Mouse (Mus musculus) brain, embryonic 14.5 days (tissue): ENCODE measurements around the gene Anxa8. TPM values are rescaled to one million over a fixed set of nuclear protein-coding genes. Genes with fewer than 3 reads are reported as not detected.

Experiments used
- DNase-seq: peaks from one replicate; pipeline ENCODE4 v3.0.0-alpha.2; 2011; ENCODE audit warnings: low read depth
- CTCF ChIP-seq: fragments of 200-500 bp; IDR thresholded peaks from 2 replicates; pipeline ENCODE4 v1.5.1; 2012; ENCODE audit warnings: inconsistent platforms, mild to moderate bottlenecking, moderate library complexity, borderline replicate concordance; ENCODE audit not compliant: insufficient read depth, insufficient read length; ENCODE audit errors: extremely low read depth
- POLR2A ChIP-seq: fragments of 200-500 bp; IDR thresholded peaks from 2 replicates; pipeline ENCODE4 v1.6.1; 2012; ENCODE audit warnings: mild to moderate bottlenecking, inconsistent platforms, borderline replicate concordance; ENCODE audit not compliant: poor library complexity, insufficient read depth, insufficient read length, severe bottlenecking; ENCODE audit errors: extremely low read depth
- polyA plus RNA-seq: library from polyadenylated mRNA; depleted of rRNA; stranded (reverse); fragments of >200 nt; gene quantifications from 2 replicates; pipeline ENCODE4 v1.2.3, GENCODE M21; 2012; rRNA removed

The Anxa8 gene
- polyA plus RNA-seq, result 0.46 and 1.1 TPM in 2 replicates

GRCm38 (mm10) chr14:34085731-34086130 is at the start of gene Anxa8:
Anxa8 (plus strand) TSS chr14:34085981.
- TF ChIP-seq CTCF (no peak), POLR2A (no peak)
- DNase-seq, result no peak

DNA sequence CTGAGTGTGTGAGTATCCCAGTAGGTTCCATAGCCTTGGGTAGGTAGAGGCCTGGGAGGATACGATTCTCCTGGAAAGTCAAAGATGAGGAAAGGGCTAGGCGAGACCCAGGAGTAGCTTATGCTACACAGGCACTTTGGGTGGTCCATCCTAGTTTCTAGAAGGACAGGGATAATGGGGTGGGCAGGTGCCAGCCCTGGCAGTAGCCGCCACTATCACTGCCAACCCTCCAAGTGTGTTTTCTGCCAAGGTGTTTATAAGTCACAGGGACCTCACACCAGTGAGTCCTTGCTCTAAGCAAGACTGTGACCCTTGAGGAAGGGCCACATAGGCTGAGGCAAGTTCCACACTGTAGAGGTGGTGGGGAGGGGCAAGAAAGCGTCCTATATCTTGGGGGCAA is 44.5 kb upstream of the Anxa8 start:
- no peak for DNase-seq
- no peak for TF ChIP-seq CTCF

GRCm38 (mm10) chr14:34043341-34043740 is 42.4 kb upstream of the Anxa8 start:
- DNase-seq, result no peak
- TF ChIP-seq POLR2A (no peak), CTCF (no peak)

DNA sequence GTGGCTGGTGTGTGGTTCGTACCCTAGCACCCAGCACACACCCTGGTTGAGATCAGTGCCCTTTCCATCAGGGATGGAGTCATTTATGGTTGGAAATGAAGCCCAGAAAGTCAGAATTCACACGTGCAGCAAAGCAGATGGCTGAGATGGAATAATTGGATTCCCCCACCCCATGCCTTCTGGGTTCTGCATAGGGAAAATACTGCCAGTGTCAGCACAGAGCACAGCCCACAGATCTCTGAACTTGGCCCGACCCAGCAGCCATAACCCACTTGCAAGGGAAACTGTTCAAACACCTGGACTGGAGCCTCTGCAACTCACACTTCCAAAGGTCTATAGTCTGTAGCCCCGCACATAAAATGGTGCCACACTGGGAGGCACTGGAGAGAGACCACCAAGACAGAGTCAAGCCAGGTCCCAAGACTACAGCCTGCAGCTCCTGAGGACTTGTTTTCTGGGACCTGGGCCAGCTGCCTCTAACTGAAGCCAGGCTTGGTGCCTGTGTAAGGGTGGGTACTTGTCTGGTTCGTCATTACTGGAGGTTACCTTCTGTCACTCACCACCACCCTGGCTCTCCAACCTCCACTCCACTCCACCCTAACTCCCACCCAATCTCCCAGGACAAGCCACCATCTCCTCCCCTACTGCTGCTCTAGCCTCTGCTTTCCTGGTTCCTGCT is 35.5 kb upstream of the Anxa8 start:
- TF ChIP-seq CTCF, result no peak
- no peak for TF ChIP-seq POLR2A
- DNase-seq, result peak; percentile 49

DNA sequence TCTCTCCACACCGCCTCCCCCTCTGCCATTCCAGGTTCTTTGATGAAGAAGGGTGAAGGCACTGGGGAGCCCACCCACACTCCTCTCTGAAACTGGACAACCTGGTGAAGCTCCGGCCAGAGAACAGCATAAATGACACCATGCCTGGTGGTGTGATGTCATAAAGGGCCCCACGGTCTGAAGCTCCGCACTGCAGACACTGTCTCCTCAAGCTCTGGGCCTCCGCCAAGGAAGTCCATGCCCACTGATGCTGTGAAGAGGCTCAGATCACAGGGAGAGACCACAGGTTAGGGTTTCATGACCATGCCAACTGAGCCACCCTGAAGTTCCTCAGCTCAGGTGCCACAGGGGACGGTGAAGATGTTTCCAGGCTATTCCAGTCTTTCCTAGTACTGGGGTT is 33.3 kb upstream of the Anxa8 start, which contains the start of gene Antxrl:
Gene Antxrl, plus strand, starts transcription at position 192 of the 400 bp plus-strand sequence.
- no peak for DNase-seq
- TF ChIP-seq POLR2A (no peak), CTCF (no peak)

DNA sequence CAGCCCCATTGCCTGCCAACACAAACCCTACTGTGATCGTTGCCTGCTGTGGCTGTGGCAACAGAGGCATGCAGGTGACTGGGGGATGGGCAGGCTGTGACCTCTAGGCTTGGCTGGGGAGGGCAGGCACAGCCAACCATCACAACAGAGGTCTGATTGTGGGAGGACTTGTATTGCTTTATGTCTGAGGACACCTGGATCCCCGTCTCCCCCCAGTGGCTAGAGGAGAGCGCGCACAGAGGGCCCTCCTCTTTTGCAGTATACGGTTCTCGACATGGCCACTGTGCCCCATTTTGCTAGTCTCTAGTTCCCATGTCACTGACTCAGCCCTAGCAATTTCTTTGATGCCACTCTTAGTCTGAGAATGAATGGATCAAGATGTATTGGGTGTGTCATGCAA is 14.1 kb upstream of the Anxa8 start:
- DNase-seq, result no peak
- TF ChIP-seq POLR2A, result no peak
- TF ChIP-seq CTCF, result no peak

DNA sequence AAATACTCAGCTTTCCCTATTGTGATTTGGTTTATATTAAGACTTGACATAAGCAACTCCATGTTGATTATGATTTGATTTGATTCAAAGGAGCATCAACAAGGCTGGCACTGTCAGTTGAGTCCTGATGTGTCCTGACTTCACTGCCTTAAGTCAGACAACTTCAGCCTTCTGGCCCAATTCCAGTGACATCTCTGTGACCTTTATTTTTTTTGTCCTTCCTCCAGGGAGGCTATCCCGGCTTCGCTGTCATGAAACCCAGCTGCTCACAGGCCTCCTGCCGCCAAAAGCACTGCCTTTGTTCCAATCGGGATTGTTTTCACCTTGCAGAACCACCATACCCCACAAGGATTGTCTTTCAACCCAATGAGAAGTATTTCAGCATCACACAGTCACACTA is 10.4 kb upstream of the Anxa8 start:
- DNase-seq, result no peak
- no peak for TF ChIP-seq POLR2A
- TF ChIP-seq CTCF, result no peak

- DNase-seq, result no peak
- no peak for TF ChIP-seq CTCF
- TF ChIP-seq POLR2A, result no peak
Observed at GRCm38 (mm10) chr14:34077222-34077621, 8.6 kb upstream of the Anxa8 start.

GRCm38 (mm10) chr14:34078293-34078692 is 7.5 kb upstream of the Anxa8 start:
- no peak for DNase-seq

DNA sequence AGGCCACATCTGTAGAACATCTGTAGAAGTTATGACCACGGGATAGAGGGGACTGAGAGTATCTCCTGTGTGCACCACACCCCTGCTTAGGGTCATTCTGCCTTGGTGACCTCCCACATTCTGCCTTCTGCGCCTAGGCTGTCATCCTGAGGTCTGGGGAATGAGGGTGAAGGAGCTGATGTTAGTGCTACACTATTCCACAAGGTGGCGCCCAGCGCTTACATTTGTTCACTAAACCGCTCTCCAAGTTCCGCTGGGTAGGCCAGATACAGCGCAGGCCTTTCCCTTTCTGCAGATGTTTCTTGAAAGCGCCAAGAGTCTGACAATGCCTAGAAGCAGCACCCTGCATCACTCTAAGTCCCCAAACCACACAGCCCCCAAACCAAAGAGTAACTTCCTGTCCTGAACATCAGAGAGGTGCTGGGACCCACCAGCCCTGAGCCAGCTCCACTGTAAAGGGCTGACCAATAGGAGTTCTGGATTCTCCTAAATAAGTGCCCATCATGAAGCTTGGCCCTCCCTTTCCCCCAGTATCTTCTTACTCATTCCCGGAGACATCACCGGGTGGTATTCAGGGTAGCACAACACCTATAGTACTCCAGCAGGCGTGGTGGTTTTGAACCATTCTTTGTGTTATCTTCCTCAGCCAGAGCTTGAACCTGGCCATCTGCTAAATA is 5.3 kb upstream of the Anxa8 start:
- DNase-seq, result peak; percentile 92
- no peak for TF ChIP-seq POLR2A
- peak; percentile 93 for TF ChIP-seq CTCF

More at GRCm38 (mm10) chr14:34078293-34078692, 7.5 kb upstream of the Anxa8 start:
- TF ChIP-seq POLR2A, result no peak
- no peak for TF ChIP-seq CTCF

GRCm38 (mm10) chr14:34086806-34087205 is 1.0 kb downstream of the Anxa8 start:
- DNase-seq, result no peak
- TF ChIP-seq CTCF (no peak), POLR2A (no peak)

DNA sequence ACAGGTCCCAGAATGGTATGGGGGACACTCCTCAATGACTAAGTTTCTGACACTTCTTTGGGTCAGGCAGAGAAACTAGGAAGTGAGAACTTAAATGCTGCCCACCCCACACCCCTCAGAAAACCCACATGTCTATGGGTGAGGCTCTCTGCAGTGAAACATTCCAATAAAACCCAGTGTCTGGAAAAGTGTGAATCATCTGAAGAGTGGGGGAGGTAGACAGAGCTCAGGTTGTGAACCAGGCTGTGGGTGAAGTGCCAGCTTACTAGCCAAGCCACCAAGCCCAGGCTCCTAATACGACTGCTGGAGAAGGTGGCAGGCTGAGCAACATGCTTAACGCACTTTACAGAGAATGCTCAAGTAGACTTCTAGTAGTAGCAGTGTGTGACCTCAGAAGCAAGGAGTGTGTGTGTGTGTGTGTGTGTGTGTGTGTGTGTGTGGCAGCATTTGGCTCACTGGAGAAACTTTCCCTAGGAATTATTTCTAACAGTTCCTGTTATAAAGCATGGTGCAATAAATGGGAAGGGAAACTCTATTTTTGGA is 2.1 kb downstream of the Anxa8 start:
- TF ChIP-seq CTCF (no peak), POLR2A (no peak)
- DNase-seq, result no peak

GRCm38 (mm10) chr14:34089796-34090195 is 4.0 kb downstream of the Anxa8 start:
- no peak for DNase-seq

More at GRCm38 (mm10) chr14:34089796-34090195, 4.0 kb downstream of the Anxa8 start:
- TF ChIP-seq CTCF, result no peak
- TF ChIP-seq POLR2A, result no peak
